13 mouse cellular contexts compared by ENCODE assay signal in the genomic region with DNA sequence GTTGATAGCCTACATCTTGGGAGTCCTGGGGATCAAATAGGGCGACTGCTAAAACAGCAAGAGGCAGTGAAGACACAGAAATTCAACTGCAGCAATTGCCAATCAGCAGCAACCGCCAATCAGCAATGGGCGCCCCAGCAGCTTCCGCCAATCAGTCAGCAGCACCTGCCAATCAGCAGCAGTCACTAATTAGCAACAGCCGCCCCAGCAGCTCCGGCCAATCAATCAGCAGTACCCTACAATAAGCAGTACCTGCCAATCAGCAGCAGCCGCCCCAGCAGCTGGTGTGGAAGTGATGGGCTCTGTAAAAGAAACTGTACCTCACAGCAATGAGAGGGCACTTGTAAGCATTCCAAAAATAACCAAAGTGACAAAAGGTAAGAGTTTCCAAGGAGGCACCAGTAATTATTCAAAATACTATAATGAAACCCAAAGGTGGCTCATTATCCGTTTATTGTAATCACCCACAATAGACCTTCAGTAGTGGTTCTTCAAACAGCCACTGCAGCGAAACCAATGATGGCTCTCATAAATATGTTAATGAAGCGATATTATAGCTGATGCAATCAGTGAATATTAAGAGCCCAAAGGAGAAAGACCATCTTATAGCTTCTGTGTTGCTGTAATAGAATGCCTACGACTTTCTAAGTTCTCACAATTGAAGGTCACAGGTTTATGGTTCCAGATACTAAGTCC.
DNase-seq lines count a peak whose midpoint lies in the region; ATAC-seq lines count a peak whose summit lies in the region.
"Had no signal": no experiment of that assay in that cellular context is flagged by ENCODE, and none has a peak within 500 bp of the region (broad histone marks: within the 10 kb centered on the region; RNA-seq: fewer than 3 reads in every experiment).

No protein-coding gene starts in this region.

- no peak overlapping the region for H3K4me3 ChIP-seq in hindbrain, embryonic 16.5 days (ENCODE audit: low read length)
- H3K4me3 ChIP-seq: kidney, embryonic 15.5 days; megakaryocyte, embryonic 14.5 days; stomach, embryonic 15.5 days had no signal

- peak; percentile 50; the same call in 1 of the 2 replicates for ATAC-seq in hindbrain, embryonic 16.5 days
- ATAC-seq: liver, postnatal 0 days had no signal

- DNase-seq in cerebellum, adult 9-11 months: peak; percentile 12
- no peak for DNase-seq in cerebellum, adult 11-12 months
- peak; percentile 48 to 76 for DNase-seq in right cerebral cortex, postnatal 10 days (ENCODE audit: low spot score in 2 of 2)
- DNase-seq in right cerebral cortex, postnatal 36 days (ENCODE audit: low spot score in 2 of 2): no peak
- no peak for DNase-seq in thymus, postnatal 4 days
- no peak for DNase-seq in kidney, postnatal 10 days
- DNase-seq in thymus, postnatal 36 days: no peak
- DNase-seq: gastrocnemius, postnatal 10 days; liver, postnatal 0 days had no signal

- H3K27ac ChIP-seq in hindbrain, embryonic 16.5 days (ENCODE audit: low read depth, low read length): no peak overlapping the region
- H3K27ac ChIP-seq: kidney, embryonic 15.5 days; stomach, embryonic 15.5 days had no signal

- no peaks in the 10 kb centered on the region for H3K4me1 ChIP-seq in hindbrain, embryonic 16.5 days (ENCODE audit: control insufficient read depth, insufficient read depth, low read depth, low read length)
- H3K4me1 ChIP-seq: kidney, embryonic 15.5 days; megakaryocyte, embryonic 14.5 days; stomach, embryonic 15.5 days had no signal

- no peaks in the 10 kb centered on the region for H3K27me3 ChIP-seq in hindbrain, embryonic 16.5 days (replicated peaks; ENCODE audit: control insufficient read depth, insufficient read depth, low read length)
- H3K27me3 ChIP-seq: kidney, embryonic 15.5 days; megakaryocyte, embryonic 14.5 days; stomach, embryonic 15.5 days had no signal

- no peaks in the 10 kb centered on the region for H3K36me3 ChIP-seq in hindbrain, embryonic 16.5 days (ENCODE audit: control insufficient read depth, insufficient read depth, low read length)
- H3K36me3 ChIP-seq: kidney, embryonic 15.5 days; stomach, embryonic 15.5 days had no signal

- 54% methylated on average over 11 of the region's 11 CpGs for WGBS in hindbrain, embryonic 16.5 days

- no peak overlapping the region for H3K9ac ChIP-seq in hindbrain, embryonic 16.5 days (ENCODE audit: low read depth, low read length)
- H3K9ac ChIP-seq: kidney, embryonic 15.5 days; liver, postnatal 0 days; stomach, embryonic 15.5 days had no signal

- H3K9me3 ChIP-seq in hindbrain, embryonic 16.5 days (ENCODE audit: control insufficient read depth, low read length): no peaks in the 10 kb centered on the region
- H3K9me3 ChIP-seq: kidney, embryonic 15.5 days; stomach, embryonic 15.5 days had no signal

- 0 out of 2 replicates have a peak overlapping the region, but pooled peaks have one; percentile 14 for H3K4me2 ChIP-seq in hindbrain, embryonic 16.5 days (ENCODE audit: low read length)
- H3K4me2 ChIP-seq: kidney, embryonic 15.5 days; stomach, embryonic 15.5 days had no signal

Comparison
In these comparisons a context has a peak if more than half of its experiments do, and no peak if none do; other contexts are left out.
1. DNase-seq: peak in cerebellum, adult 9-11 months (single experiment) and right cerebral cortex, postnatal 10 days (2 of 2); none in cerebellum, adult 11-12 months (single experiment), right cerebral cortex, postnatal 36 days (0 of 2), thymus, postnatal 4 days (single experiment), kidney, postnatal 10 days (single experiment) and thymus, postnatal 36 days (0 of 2).